Mouse (Mus musculus): ENCODE measurements around the gene Zfp334. TPM values are rescaled to one million over a fixed set of nuclear protein-coding genes. Genes with fewer than 3 reads are reported as not detected.
A peak's percentile ranks its signal among the peaks of the same experiment; 100 is the strongest.

Gene Zfp334
- polyA plus RNA-seq, 1 experiment from 2014 or later = 2.5 TPM

- H3K4me1 ChIP-seq (ENCODE audit: insufficient read depth, low read depth, low read length) = no peaks in the 10 kb centered on the region
- WGBS = 0% methylated on average over 1 of the region's 1 CpGs
- ATAC-seq (peak; percentile 56), DNase-seq (ENCODE audit: low spot score) (peak; percentile 84)
- no peaks in the 10 kb centered on the region for H3K9me3 ChIP-seq (ENCODE audit: low read length)
- H3K36me3 ChIP-seq (ENCODE audit: insufficient read depth, low read length) = no peaks in the 10 kb centered on the region
- no peak overlapping the region for H3K4me2 ChIP-seq (replicated peaks; ENCODE audit: low read depth, low read length)
- H3K27ac ChIP-seq (ENCODE audit: low read length) = no peak overlapping the region
- no peaks in the 10 kb centered on the region for H3K27me3 ChIP-seq (replicated peaks; ENCODE audit: insufficient read depth, low read length)
- H3K4me3 ChIP-seq (ENCODE audit: low read depth, low read length) = no peak overlapping the region
- H3K9ac ChIP-seq (replicated peaks; ENCODE audit: low read depth) = no peak overlapping the region
- TF ChIP-seq CTCF (IDR thresholded peaks at IDR 0.05) (peak; percentile 92), EP300 (IDR thresholded peaks at IDR 0.05) (no peak)
Observed at GRCm38 (mm10) chr2:165360861-165361260, 27.2 kb downstream of the Zfp334 start.

GRCm38 (mm10) chr2:165351828-165352513 lies 36.1 kb downstream of the Zfp334 start:
- Histone ChIP-seq H3K27me3 (replicated peaks; ENCODE audit: insufficient read depth, low read length) (no peaks in the 10 kb centered on the region), H3K9ac (replicated peaks; ENCODE audit: low read depth) (no peak overlapping the region), H3K36me3 (ENCODE audit: insufficient read depth, low read length) (no peaks in the 10 kb centered on the region), H3K4me1 (ENCODE audit: insufficient read depth, low read depth, low read length) (no peaks in the 10 kb centered on the region), H3K27ac (ENCODE audit: low read length) (no peak overlapping the region), H3K9me3 (ENCODE audit: low read length) (no peaks in the 10 kb centered on the region; the same call in 1 of the 2 replicates), H3K4me3 (ENCODE audit: low read depth, low read length) (no peak overlapping the region), H3K4me2 (replicated peaks; ENCODE audit: low read depth, low read length) (no peak overlapping the region)
- TF ChIP-seq EP300 (IDR thresholded peaks at IDR 0.05) = no peak
- TF ChIP-seq CTCF (IDR thresholded peaks at IDR 0.05) = no peak
- WGBS = 85% methylated on average over 20 of the region's 20 CpGs
- no peak for ATAC-seq
- DNase-seq (ENCODE audit: low spot score) = no peak

GRCm38 (mm10) chr2:165349466-165349865 lies 38.6 kb downstream of the Zfp334 start:
- Histone ChIP-seq H3K4me2 (replicated peaks; ENCODE audit: low read depth, low read length) (no peak overlapping the region), H3K9ac (replicated peaks; ENCODE audit: low read depth) (no peak overlapping the region), H3K27me3 (replicated peaks; ENCODE audit: insufficient read depth, low read length) (no peaks in the 10 kb centered on the region), H3K9me3 (ENCODE audit: low read length) (no peaks in the 10 kb centered on the region; the same call in 1 of the 2 replicates), H3K4me3 (ENCODE audit: low read depth, low read length) (no peak overlapping the region), H3K4me1 (ENCODE audit: insufficient read depth, low read depth, low read length) (no peaks in the 10 kb centered on the region), H3K27ac (ENCODE audit: low read length) (no peak overlapping the region), H3K36me3 (ENCODE audit: insufficient read depth, low read length) (no peaks in the 10 kb centered on the region)
- ATAC-seq = no peak
- no peak for DNase-seq (ENCODE audit: low spot score)
- TF ChIP-seq EP300 (IDR thresholded peaks at IDR 0.05) (no peak), CTCF (IDR thresholded peaks at IDR 0.05) (peak; percentile 63)
- 37% methylated on average over 8 of the region's 8 CpGs for WGBS

GRCm38 (mm10) chr2:165346180-165346579 lies 41.9 kb downstream of the Zfp334 start:
- ATAC-seq (no peak), DNase-seq (ENCODE audit: low spot score) (no peak)
- H3K9me3 ChIP-seq (ENCODE audit: low read length) = no peaks in the 10 kb centered on the region
- no peak overlapping the region for H3K27ac ChIP-seq (ENCODE audit: low read length)
- H3K4me3 ChIP-seq (ENCODE audit: low read depth, low read length) = no peak overlapping the region
- no peak overlapping the region for H3K9ac ChIP-seq (replicated peaks; ENCODE audit: low read depth)
- TF ChIP-seq EP300 (IDR thresholded peaks at IDR 0.05) (no peak), CTCF (IDR thresholded peaks at IDR 0.05) (no peak)
- H3K27me3 ChIP-seq (replicated peaks; ENCODE audit: insufficient read depth, low read length) = no peaks in the 10 kb centered on the region
- 86% methylated on average over 5 of the region's 5 CpGs for WGBS
- no peaks in the 10 kb centered on the region for H3K4me1 ChIP-seq (ENCODE audit: insufficient read depth, low read depth, low read length)
- H3K36me3 ChIP-seq (ENCODE audit: insufficient read depth, low read length) = no peaks in the 10 kb centered on the region
- H3K4me2 ChIP-seq (replicated peaks; ENCODE audit: low read depth, low read length) = no peak overlapping the region

- no peaks in the 10 kb centered on the region for H3K4me1 ChIP-seq (ENCODE audit: insufficient read depth, low read depth, low read length)
- H3K36me3 ChIP-seq (ENCODE audit: insufficient read depth, low read length) = no peaks in the 10 kb centered on the region
- no peaks in the 10 kb centered on the region for H3K9me3 ChIP-seq (ENCODE audit: low read length)
- H3K4me3 ChIP-seq (ENCODE audit: low read depth, low read length) = no peak overlapping the region
- DNase-seq (ENCODE audit: low spot score) (peak; percentile 66), ATAC-seq (no peak)
- no peak overlapping the region for H3K27ac ChIP-seq (ENCODE audit: low read length)
- no peak overlapping the region for H3K4me2 ChIP-seq (replicated peaks; ENCODE audit: low read depth, low read length)
- no peak overlapping the region for H3K9ac ChIP-seq (replicated peaks; ENCODE audit: low read depth)
- no peaks in the 10 kb centered on the region for H3K27me3 ChIP-seq (replicated peaks; ENCODE audit: insufficient read depth, low read length)
- 30% methylated on average over 3 of the region's 3 CpGs for WGBS
- TF ChIP-seq EP300 (IDR thresholded peaks at IDR 0.05) (no peak), CTCF (IDR thresholded peaks at IDR 0.05) (peak; percentile 84)
Observed at GRCm38 (mm10) chr2:165337191-165337590, 50.9 kb downstream of the Zfp334 start.

- DNase-seq (ENCODE audit: low spot score) (no peak), ATAC-seq (no peak)
- no peak overlapping the region for H3K4me3 ChIP-seq (ENCODE audit: low read depth, low read length)
- no peak overlapping the region for H3K4me2 ChIP-seq (replicated peaks; ENCODE audit: low read depth, low read length)
- no peaks in the 10 kb centered on the region for H3K4me1 ChIP-seq (ENCODE audit: insufficient read depth, low read depth, low read length)
- WGBS = 53% methylated on average over 14 of the region's 14 CpGs
- H3K27me3 ChIP-seq (replicated peaks; ENCODE audit: insufficient read depth, low read length) = 0 out of 2 replicates have a peak, but pooled peaks cover 2% of the 10 kb centered on the region
- no peaks in the 10 kb centered on the region for H3K36me3 ChIP-seq (ENCODE audit: insufficient read depth, low read length)
- H3K9ac ChIP-seq (replicated peaks; ENCODE audit: low read depth) = no peak overlapping the region
- H3K27ac ChIP-seq (ENCODE audit: low read length) = no peak overlapping the region
- TF ChIP-seq EP300 (IDR thresholded peaks at IDR 0.05) = no peak
- TF ChIP-seq CTCF (IDR thresholded peaks at IDR 0.05) = no peak
- no peaks in the 10 kb centered on the region for H3K9me3 ChIP-seq (ENCODE audit: low read length)
Observed at GRCm38 (mm10) chr2:165332610-165333210, 55.3 kb downstream of the Zfp334 start.
